Mouse (Mus musculus) embryo, embryonic 10 days (tissue): ENCODE measurements around the gene Rhox4f.
"Not testable (repeated sequence)": the region's sequence is repeated elsewhere in the genome, so short reads cannot be mapped to it uniquely, and the experiment has no call there.

Source experiments
- DNase-seq: peaks from one replicate; pipeline ENCODE4 v3.0.0-alpha.2; 2015; ENCODE audit warnings: low spot score

Gene Rhox4f

GRCm38 (mm10) chrX:37607604-37608003 lies at the start of gene Rhox4f:
Rhox4f (minus strand) TSS chrX:37607704.
- not testable (repeated sequence) for DNase-seq

GRCm38 (mm10) chrX:37651227-37651626 lies 43.7 kb upstream of the Rhox4f start, which contains the start of gene Rhox4g:
Rhox4g (minus strand) TSS chrX:37651327.
- DNase-seq, result not testable (repeated sequence)

GRCm38 (mm10) chrX:37643370-37643769 lies 35.9 kb upstream of the Rhox4f start, which contains the start of gene Rhox2g:
Rhox2g (minus strand) TSS chrX:37643470.
- DNase-seq, result not testable (repeated sequence)

- DNase-seq, result not testable (repeated sequence)
These were observed 21.0 kb upstream of the Rhox4f start, which contains the start of gene Rhox3g for GRCm38 (mm10) chrX:37628512-37628911. Rhox3g (minus strand) TSS chrX:37628612.

- not testable (repeated sequence) for DNase-seq
These were observed 26.8 kb downstream of the Rhox4f start, which contains the start of gene Rhox3f for GRCm38 (mm10) chrX:37580692-37581091. Rhox3f (plus strand) TSS chrX:37580992.

DNA sequence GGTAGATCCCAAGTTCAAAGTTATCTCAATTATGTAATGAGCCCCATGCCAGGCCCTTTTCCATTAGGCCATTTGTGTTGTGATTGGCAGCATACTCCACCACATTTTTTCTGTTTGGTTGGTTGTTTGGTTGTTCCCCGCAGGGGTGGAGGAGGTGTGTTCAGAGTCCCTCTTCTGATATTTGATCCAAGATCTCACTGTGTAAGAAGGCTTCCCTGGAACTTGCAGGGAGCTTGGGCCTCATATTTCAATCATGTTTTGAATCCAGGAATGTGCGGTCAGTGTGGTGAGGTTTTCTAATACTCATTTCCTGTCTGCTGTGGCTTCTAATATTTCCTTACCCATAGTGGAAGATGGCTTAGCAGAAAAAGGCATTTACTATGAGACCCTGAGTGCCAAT lies 34.9 kb downstream of the Rhox4f start:
- DNase-seq, result not testable (repeated sequence)

DNA sequence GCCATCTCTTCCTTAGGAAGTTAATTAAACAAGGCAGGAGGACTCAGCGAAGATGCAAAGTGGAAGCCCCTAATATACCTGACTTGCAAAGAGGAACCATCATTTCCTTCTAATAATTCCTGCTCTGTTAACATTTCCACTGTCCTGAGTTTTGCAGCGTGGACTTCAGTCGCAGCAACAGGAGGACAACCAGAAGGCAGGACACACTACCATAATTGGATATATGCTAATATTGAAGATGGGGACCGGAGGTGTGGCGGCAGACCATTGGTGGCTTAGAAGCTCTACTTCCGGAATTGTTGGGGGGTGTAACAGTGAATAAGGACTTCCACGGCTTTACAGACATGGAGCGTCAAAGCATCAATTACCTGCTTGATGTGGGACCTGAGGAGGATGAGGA lies 36.4 kb downstream of the Rhox4f start, which contains the start of gene Rhox2f:
Gene Rhox2f (plus strand): TSS at position 301 of the 400 bp plus-strand sequence.
- not testable (repeated sequence) for DNase-seq

DNA sequence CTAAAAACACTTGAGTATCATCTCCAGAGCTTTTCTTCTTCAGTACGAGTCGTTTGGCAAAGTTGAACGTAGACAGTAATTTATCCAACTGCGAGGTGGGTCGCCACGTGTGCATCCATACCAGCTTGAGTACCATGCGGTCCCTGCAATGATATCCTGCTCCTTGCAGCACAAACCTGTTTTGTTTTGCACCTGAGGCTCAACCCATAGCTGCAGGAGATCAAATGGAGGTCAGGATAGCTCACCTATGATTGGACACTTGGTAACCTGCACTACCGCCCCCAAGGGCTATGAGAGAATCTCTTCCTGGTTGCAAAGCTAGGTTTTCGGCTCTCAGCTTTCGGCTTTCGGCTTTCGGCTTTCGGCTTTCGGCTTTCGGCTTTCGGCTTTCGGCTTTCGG lies 50.4 kb downstream of the Rhox4f start, which contains the start of gene Rhox4e:
Gene Rhox4e (plus strand): TSS at position 301 of the 400 bp plus-strand sequence.
- DNase-seq, result not testable (repeated sequence)
